Mouse (Mus musculus): Measurements from ENCODE around the gene Zscan2.
A peak's percentile ranks its signal among the peaks of the same experiment; 100 is the strongest.

Gene Zscan2

DNA sequence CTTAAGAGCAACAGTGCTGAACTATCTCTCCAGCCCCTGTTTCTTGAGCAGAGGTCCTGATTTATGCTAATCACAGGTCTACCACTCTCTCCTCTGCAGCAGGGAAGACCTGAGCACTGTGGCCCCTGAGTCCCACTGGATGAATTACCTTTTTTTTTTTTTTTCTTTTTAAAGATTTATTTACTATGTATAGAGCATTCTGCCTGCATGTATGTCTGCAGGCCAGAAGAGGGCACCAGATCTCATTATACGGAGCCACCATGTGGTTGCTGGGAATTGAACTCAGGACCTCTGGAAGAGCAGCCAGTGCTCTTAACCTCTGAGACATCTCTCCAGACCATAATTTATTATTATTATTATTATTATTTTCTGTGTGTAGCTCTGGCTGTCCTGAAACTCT, 24.9 kb downstream of the Zscan2 start:
- DNase-seq = peak; percentile 23

DNA sequence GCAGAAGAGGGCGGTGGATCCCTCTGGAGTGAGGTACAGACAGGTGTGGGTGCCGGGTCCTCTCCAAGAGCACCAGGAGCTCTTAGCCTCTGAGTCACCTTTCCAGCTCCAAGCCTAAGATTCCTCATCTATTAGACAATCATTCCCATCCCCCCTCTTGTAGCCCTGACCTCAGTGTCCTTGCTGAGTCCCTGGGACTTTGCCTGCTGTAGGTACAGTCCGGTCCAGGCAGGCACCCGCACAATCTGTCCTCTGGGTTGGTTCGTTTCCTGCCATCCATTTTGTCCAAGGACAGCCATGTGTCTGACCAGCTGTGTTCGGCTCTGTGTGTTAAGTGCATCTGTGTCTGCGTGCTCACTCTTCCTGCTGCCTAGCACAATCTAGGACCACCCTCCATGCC, 27.9 kb downstream of the Zscan2 start:
- peak; percentile 19 for DNase-seq

DNA sequence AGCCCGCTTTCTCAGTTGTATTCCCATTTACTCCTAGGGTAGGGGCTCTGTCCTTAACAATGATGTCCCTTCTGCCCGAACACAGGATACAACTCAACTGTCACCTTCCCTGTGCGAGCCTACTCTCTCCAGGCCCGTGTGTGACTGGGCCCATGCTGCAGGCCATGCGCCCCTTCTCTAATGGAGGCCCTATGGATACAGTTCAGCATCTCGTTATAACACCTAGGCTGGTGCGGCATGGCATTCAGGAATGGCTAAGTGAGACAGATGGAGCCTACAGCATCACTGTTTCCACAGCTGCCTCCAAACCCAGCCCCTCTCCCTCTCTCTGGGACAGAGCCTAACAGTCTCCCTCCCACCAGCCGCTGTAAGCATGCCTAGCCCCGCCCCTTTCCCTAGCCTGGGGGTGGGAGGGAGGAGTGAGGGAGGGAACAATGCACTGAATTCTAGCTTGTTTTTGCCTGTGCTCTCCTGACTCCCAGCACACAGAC, 28.3 kb downstream of the Zscan2 start:
- peak; percentile 49 for DNase-seq

GRCm38 (mm10) chr7:80889841-80890241, 29.1 kb downstream of the Zscan2 start:
- no peak for DNase-seq

GRCm38 (mm10) chr7:80893086-80893752, 32.5 kb downstream of the Zscan2 start:
- DNase-seq = no peak

DNA sequence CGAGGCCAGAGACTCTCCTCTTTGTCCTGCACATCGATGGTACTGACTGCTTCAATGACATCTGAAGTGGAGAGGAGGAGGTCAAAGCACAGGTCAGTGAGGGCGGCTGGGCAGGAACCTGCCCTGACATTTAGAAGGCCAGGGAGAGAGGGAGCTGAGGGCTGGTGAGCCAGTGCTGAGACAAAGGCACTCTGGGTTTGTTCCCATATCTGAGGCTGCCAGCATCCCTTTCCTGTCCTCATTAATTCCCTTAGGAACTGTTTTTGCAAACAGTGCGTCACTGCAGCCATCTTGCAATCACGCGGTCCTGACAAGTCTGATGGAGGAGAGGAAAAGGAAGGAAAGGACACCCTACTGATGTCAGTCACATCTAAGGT, 33.0 kb downstream of the Zscan2 start:
- peak; percentile 27 for DNase-seq

GRCm38 (mm10) chr7:80894196-80894595, 33.5 kb downstream of the Zscan2 start:
- no peak for DNase-seq

DNA sequence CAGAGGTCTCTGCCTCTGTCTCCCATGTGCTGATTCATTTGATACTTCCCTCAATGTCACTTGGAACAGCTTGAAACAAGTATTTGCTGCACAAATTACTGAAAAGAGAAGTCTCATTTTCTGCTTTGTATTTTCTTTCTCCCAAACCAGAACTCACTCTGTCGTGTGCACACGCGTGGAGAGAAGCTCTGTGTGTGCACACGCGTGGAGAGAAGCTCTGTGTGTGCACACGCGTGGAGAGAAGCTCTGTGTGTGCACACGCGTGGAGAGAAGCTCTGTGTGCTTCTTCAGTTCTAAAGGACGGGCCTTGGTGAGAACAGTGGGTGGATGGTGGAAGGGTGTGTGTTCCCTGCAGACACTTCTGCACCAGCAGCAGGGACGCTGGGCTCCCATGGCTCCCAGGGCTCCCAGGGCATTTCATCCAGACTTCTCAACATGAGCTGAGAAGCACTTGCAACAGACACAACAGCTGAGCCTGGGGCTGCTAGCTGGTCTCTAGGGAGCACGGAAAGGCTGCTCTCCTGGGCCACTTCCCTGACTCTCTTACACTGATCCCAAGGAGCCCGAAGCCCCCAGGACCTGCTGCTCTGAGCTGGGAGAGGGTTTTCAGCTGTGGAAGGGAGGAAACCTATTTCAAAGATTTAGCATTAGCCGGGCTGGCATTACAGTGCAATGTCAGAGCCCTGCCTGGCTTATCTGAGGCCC, 34.2 kb downstream of the Zscan2 start:
- no peak for DNase-seq

GRCm38 (mm10) chr7:80897134-80897533, 36.4 kb downstream of the Zscan2 start:
- DNase-seq = no peak

- DNase-seq = no peak
Measured at GRCm38 (mm10) chr7:80897721-80898120, 37.0 kb downstream of the Zscan2 start.

GRCm38 (mm10) chr7:80900944-80901501, 40.3 kb downstream of the Zscan2 start, which contains the start of gene Wdr73:
Gene Wdr73, minus strand, starts transcription at chr7:80901269.
- peak; percentile 91 for DNase-seq

DNA sequence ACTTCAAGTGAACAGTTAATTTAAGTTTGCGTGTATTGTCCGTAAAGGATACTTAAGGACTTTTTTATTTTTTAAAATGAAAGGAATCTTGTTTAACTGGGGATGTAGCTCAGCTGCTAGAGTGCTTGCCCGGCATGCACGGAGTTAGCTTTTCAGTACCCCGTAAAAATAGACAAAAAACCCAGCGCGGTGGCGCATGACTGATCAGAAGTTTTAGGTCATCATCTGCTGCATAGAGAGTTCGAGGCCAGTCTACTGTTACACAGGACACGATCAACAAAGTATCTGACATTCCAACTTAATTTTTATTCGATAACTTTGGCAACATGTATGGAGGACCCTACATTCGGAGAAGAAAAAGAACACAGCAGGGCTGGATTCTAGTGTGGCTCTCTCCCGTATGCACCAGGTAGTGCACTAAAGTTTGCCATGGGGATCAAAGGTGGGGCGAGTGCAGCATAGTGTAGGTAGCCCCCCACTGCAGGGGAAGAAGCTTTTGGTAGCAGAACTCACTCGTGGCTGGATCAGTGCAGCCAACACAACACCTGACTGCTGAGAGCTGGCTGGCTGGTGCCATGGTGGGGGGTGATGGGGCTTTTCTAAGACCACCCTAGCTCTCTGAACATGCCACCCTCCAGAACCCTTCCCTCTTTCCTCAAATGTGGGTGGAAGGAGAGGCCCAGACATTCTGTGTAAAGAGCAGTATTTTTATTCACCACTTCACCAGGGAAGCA, 41.0 kb downstream of the Zscan2 start:
- DNase-seq = no peak

GRCm38 (mm10) chr7:80903625-80904422, 43.1 kb downstream of the Zscan2 start:
- no peak for DNase-seq

DNA sequence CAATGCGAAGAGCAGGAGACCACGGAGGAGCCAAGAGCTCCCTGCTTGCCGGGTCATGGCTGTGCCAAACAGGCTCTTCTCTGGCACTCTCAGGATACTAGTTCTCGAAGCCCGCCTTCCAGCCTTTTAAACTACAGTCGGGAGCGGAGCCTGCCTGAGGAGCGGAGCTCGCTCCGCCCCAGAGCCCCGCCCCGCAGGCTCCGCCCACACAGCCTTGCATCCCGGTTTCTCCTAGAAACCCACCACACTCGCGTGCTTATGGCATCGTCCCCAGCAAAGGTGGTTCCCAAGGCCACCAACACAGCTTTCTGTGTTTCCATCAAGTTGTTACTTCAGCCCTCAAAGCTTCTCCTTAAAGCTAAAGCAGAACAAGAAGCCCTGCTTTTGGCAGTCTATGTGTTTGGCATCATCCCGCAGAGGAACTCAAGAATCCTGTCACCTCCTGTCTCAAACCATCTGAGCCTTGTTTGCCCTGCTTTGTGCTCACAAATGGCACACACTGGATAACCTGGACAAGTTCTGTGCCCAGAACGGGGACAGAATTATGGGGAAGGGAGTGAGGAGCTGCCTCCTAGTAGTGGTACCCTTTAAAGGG, 44.3 kb downstream of the Zscan2 start, which contains the start of gene Nmb:
Gene Nmb, minus strand, starts transcription at position 156 of the 595 bp plus-strand sequence.
- DNase-seq = peak; percentile 79

DNA sequence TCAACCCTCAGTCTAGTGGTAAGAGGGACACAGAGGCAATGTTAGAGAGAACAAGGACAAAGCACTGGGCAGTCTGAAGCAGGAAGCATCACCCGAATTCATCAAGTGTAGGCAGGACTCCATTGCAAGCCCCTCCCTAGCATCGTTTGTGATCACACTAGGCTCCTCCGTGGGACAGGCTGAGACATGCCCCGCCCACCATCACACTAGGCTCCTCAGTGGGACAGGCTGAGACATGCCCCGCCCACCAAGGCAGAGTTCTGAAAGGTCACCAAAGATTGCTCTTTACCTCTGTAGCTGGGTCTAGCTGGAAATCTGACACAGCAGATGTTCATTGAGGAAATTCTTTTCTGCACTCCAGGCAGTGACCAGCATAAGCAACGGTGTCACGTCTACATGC, 50.3 kb downstream of the Zscan2 start:
- no peak for DNase-seq

DNA sequence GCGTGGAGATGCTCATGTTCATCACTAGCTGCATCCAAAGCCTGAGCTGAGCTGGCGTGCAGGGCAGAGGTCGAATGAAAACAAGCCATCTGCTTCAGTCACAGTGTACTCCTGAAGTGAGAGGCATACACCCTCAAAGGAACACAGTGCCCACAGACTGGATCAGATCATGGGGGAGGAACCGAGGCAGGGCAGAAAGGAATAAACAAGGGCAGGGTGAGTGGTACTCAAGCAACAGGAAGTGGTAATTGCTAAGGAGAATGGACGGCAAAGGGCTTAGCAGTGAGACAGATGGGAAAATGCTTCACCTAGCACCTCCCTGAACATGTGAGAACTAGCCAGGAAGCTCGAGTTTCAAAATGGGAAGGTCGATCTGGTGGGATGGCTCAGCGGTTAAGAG, 51.8 kb downstream of the Zscan2 start:
- DNase-seq = no peak

DNA sequence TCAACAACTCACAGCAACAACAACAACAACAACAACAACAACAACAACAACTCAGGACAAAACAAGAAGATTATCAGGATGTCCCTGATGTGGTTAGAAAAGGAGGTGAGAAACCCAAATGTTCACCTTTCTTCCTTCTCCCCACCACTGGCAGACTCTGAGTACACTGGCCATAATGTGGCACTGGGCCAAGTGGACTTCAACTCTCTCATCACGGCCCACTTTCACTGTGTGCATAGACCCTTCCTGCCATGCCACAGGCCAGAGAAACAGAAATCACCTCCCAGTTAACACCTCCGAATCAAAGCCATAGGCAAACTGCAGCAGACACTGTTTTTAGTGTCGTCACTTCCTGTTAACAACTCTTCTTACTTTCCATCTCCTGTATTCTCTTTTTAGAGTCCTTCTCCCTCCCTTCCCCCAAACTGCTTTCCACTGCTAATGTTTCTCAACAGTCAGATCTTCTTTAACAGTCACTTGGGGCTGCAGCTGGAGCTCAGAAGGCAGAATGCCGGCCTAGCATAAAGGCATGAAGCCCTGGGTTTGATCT, 57.3 kb downstream of the Zscan2 start:
- DNase-seq = peak; percentile 49

DNA sequence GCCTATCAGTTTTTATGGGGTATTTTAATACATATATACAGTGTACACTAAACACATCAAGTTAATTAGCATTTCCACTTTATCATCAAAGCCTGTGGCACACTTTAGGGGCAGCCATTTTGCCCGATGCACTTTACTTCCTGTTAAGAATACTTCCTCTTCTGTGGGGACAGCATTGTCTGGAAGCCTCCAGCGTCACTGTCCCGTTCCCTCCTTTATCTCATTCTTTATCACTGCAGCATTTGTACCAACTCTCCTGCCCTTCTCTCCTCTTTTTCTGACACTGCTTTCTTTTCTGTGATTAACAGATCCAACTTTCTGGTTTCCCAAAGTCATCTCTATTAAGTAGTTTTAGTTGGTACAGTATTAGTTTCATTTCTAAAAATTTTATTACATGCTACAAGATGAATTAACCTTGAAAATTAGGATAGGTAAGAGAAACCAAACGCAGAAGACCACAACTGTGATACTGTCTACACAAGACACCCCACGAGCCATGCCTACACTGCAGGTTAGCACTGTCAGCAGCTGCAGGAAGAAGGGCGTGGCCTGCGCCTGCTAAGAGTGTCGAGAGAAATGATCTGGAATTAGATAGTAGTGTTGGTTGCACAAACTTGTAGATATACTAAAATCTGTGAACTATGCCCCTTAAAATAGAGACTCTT, 58.4 kb downstream of the Zscan2 start:
- DNase-seq = no peak

- DNase-seq = no peak
Measured at GRCm38 (mm10) chr7:80919647-80920008, 58.9 kb downstream of the Zscan2 start.

DNA sequence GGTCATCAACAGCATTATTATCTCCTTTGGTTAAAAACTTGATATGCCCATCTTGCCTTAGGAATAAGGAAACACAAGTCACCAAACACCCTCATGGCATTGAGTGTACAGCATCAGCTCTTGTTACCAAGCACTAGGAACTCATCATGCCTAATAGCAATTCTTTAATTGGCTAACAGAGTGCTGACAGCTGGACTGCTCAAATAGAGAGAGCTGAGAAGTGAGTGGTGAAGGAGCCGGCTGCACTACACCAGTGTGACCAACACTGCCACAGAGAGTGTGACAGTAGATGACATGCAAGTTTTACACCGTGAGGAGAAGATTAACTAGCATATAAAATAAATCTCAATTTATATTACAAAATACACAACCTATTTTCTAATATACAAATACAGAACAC, 62.4 kb downstream of the Zscan2 start:
- DNase-seq = no peak

Measured in kidney, adult 18-20 months (tissue).